Mouse (Mus musculus): ENCODE data around the gene Pdik1l. TPM values are rescaled to one million over a fixed set of nuclear protein-coding genes. Genes with fewer than 3 reads are reported as not detected.
A peak's percentile ranks its signal among the peaks of the same experiment; 100 is the strongest.
"Not testable (repeated sequence)": the region's sequence is repeated elsewhere in the genome, so short reads cannot be mapped to it uniquely, and the experiment has no call there.

Gene Pdik1l
- polyA plus RNA-seq, 1 experiment = 7.5 TPM

DNA sequence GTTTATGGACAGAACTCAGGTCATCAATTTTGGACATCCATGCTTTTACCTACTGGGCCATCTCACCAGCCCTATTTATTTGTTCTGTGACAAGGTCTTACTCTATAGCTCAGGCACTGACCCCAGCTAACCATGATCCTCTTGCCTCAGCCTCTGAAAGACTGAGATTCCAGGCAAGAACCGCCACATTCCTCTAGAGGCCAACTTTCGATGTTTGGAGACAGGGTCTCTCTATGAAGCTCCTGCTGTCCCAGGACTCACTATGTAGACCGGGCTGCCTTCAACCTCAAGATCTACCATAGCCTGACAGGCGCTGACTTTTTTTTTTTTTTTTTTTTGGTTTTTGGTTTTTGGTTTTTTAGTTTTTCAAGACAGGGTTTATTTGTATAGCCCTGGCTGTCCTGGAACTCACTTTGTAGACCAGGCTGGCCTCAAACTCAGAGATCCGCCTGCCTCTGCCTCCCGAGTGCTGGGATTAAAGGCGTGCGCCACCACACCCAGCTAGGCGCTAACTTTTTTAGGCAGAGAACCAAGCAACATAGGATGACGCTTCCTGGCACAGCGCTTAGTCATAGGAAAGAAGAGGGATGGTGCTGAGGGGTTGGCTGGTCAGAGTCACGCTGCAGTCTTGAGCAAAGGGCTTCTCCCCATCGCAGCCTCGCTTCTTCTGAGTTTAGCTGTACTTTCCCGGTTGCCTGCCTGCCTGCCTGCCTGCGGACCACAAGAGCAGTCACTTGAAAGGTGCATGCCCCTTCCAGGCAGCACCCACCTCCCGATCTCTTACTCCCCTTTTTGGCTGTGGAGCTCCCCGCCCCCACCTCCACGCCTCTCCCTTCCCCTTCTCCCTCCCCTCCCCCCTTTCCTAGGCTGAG lies 11.2 kb upstream of the Pdik1l start:
- no peak for DNase-seq (ENCODE audit: low spot score)

DNA sequence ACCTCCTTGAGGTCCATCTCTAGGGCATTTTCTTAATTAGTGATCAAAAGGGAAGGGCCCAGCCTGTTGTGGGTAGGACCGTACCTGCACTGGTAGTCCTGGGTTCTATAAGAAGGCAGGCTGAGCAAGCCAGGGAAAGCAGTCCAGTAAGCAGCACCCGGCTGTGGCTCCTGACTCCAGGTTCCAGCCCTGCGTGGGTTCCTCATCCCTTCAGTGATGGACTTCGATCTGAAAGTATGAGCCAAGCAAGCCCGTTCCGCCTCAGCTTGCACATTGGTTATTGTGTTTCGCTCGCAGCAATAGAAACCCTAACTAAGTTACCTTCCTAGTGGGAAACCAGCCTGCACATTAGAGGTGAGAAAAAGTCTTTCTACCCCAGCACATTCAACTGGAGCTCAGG lies 9.7 kb upstream of the Pdik1l start:
- no peak for DNase-seq (ENCODE audit: low spot score)

DNA sequence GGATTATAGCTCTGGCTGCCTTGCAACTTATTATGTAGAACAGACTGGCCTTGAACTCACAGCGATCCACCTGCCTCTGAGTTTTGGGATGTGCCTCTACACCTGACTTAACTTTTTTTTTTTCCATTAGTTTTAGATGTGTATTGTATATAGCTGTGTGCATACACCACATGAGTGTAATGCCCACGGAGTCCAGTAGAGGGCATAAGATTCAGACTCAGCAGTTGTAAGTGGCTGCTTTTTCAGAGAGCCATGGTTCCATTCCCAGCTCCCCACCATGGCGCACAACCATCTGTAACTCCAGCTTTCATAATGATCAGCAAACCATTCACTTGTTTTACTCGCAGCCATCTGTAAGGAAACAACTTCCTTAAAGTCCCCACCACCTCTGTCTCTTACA lies 8.8 kb upstream of the Pdik1l start:
- no peak for DNase-seq (ENCODE audit: low spot score)

DNA sequence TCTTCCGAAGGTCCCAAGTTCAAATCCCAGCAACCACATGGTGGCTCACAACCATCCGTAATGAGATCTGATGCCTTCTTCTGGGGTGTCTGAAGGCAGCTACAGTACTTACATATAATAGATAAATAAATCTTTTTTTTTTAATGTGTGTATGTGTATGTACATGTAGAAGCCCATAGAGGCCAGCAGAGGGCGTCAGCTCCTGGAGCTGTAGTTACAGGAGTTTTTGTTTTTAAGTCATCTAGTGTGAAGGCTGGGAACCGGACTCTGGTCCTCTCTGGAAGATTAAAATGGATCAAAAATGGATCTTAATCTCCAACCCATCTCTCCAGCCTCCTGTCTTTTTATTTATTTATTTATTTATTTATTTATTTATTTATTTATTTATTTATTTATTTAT lies 8.4 kb upstream of the Pdik1l start:
- not testable (repeated sequence) for DNase-seq (ENCODE audit: low spot score)

DNA sequence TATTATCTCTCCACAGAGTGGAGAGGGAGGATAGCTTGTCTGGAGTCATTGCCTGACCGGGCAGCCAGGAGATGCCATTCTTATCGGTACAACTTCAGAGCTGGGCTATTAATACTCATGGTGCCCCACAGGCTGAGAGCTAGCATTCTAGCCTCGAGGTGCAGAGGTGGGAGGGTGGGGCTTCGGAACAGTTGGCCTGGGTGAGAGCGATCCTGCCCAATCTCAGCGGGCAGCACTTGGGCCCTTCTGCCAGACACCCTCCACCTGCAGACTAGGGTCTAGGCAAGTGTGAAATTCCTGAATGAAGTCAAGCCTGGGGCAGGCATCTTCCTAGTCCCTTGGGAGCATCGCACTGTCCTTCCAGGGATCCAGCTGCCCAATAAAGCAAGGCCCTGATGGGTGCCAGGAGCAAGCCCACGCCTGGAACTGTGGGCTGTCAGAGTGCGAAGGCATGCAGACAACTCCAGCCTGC lies 6.0 kb upstream of the Pdik1l start:
- DNase-seq (ENCODE audit: low spot score) = no peak

DNA sequence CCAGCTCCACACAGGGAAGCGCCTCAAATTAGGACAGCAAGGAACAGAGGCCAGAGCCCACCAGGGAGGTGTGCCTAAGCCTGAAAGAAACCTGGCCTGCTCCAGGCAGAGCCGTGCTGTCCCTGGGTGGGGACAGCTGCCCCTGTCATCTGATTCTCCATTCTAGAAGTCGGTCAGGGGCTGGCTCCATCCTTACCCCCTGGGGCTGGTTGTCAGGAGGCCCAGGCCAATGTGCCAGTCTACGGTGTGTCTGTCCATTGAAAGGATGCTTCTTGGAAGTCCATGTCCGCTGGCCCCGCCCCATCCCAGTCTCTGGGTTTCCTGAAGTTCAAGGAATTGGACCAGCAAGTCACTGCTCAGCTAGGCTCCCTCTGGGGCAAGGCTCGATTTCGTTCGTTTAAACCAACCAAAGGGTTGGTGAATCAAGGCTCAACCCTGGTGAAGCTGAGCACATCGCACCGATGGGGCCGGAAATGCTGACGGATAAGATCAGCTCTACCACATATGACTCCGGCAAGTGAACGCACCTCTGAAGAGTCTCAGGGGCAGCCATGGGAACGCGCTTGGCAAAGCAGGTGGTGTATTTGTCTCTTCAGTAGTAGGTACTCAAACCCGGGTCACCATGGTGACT lies 5.5 kb upstream of the Pdik1l start:
- DNase-seq (ENCODE audit: low spot score) = no peak

DNA sequence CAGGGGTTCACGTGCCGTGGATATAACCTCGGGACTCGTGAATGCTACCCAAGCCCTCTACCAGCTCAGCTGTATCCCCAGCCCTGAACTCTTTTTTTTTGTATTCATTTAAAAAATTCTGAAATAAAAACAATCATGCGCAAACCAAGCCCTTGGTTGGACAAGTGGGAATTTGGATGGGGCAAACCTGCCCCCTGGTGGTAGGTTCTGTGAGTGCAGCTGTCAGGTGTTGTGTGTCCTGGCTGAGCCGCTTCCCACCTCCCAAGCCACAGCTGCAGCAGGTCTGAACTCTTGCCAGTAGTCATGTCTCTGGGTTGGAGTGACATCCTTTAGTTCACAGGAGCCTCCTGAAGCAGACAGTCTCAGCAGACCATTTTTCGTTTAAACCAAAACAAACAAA lies 4.4 kb upstream of the Pdik1l start:
- DNase-seq (ENCODE audit: low spot score) = peak; percentile 62

DNA sequence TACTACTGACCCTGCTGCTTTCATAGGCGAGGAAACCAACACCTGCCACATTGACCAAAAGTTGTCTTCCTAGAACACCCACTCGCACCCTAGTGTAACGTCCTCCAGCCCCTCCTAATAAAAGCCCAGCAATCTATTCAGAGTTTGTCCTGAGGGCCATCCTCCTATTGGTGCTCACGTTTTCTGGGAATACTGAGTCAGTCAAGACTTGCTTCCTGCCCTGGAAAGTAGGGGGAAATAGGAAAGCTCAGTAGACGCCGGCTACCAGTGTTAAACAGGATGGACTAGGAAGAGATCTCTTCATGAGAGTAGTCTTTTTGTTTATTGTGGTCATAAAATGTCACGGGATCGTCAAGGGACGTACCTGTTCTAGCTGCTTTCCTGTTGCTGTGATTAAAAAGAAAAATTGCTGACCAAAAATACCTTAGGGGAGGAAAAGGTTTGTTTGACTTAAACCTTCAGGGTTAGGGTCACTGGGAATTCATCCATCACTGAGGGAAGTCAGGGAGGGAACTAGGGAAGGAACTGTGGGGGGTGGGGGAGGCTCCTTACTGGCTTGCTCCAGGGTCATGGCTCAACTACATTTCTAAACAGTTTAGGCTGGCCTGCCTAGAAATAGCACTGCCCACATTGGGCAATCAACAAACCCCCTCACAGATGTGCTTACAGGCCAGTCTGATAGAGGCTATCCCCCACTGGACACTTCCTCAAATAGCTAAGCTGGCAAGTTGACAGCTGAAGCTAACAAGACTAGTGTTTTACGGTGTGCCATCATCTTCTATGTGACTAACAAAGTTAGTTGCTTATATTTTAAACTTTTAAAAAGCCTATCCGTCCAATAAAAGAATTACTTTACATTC lies 932 bp upstream of the Pdik1l start:
- no peak for DNase-seq (ENCODE audit: low spot score)

DNA sequence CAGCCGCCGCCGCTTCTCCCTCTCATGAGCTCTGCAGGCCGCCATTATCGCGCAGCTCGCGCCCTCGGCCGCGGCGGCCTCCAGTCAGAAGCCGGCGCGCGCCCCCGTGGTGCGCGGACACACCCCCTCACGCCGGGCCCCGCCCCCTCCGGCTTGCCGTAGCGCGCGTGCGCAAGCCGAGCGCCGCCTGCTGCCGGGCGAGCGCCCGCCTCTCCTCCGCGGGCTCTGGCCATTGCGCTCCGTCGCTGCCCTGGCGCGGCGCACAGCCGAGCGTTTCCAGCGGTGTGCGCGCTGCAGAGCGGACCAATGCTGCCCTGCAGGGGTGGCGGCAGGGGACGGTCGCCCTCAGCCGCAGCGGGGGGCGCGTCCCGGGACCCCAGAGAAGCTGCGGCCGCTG lies 529 bp downstream of the Pdik1l start:
- DNase-seq (ENCODE audit: low spot score) = peak; percentile 98

DNA sequence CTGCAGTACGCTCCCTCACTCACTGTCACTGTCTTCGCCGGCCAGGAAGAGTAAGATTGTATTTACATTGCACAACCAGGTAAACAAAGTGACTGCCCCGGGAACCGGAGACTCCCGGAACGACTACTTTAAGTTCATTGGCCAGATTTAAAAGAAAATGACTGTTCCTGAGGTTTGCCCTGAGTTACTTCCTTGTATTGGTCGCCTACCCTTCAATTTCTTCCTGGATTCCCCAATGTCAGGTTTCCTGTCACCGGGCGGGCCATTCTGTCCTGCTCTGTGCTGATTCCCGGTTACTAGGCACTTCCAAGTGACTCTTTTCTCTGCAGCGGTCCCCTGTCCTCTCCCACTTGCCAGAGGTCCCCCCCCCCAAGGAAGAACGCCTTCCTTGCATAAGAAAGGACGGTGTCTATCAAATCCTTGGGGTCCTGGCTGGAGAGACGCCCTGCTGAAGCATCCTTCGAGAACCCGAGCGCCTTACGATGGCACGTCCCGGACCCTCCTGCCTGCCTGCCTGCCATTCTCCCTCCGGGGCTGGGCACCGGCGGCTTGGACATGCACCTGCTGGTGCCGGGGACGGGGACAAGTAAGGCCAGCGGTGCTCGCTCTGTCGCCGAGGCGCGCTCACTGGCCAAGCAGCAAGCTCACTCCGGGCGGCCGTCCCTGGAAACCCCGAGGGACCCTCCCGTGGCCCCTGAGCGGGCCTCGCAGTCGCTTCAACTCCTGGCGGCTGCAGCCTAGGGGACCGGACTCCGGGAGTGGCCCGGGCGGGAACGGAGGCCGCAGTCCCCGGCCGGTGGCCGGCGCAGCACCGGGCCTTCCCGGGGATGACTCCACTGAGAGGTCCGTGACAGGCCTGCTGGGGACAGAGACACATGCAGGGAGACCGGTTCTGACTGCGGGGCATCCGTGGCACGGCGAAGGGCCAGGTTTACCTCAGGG lies 1.2 kb downstream of the Pdik1l start:
- no peak for DNase-seq (ENCODE audit: low spot score)

DNA sequence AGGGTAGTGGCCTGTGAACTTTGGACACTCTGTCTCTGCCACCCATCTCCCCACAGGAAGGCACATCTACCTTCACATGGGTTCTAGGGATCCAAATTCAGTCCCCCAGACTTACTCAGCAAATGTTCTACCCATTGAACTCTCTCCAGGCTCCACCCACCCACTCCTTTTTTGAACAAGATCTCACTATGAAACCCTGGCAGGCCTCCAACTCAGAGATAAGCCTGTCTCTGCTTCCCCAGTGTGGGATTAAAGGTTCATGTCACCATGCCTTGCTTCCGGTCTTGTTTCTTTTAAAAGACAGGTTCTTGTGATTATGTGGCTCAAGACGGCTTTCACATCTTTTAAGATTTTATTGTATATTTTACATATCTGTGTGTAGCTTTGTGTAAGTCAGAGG lies 2.8 kb downstream of the Pdik1l start:
- DNase-seq (ENCODE audit: low spot score) = no peak

DNA sequence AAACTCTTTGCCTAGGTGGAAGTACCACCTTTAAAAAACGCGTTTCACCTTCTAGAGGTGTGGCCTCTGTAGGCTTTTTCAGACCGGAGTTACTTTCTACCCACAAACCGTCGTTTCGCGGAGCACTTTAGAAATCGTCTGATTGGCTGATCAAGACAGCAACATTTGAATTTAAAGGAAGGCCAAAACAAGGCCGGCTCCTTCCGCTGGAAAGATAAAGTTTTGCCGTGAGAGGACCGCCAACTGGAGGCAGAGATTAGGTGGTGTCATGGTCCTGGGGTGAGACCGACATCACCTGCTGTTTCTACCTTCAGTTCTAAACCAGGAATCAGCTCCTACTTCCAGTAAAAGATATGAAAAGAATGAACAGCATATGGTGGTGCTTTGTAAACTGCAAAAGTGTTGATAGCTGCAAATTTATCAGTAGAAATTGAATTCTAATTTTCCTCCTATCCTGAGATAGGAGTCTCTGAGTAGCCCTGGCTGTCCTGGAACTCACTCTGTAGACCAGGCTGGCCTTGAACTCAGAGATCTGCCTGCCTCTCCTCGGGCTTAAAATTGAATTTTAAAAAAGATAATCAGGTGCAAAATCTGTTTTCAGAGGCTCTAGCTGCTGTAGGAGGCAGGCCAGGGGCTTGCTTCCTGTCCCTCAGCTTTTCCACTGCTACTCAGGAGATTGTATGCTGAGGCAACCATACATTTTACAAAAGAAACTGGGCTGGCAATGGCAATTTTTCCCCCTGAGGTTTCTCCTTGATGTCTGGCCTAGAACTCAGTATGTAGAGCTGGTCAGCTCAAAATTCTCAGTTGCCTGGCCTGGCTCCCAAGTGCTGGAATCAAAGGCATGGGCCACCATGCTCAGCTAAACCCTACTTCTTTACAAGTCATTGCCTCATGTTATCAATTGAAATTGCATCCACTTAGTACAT lies 14.0 kb downstream of the Pdik1l start:
- no peak for DNase-seq (ENCODE audit: low spot score)

DNA sequence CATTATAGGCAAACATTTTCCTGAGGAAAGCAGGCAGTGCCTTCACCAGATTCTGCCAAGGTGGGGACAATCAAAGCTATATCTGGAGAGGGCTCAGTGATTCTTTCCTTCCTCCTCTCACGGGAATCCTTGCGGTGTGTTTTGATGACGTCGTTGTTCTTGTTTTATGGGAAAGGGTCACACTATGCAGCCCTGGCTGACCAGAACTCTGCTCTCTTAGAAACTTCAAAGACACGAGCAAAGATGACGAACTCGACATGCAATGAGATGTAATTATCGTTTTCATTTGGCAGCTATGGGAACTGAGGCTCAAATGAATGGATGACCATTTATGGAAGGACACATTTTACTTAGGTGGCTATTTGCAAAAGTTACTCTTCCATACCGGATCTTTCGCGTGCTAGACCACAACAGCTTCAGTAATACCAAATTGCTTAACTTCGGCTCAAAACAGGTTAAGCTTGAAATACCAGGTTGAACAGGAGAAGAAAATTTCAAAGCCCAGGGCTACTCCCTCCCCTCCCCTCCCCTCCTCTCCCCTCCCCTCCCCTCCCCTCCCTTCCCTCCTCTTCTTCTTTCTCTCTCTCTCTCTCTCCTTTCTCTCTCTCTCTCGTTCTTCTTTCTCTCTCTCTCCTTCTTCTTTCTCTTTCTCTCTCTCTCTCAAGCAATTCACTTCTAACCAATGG lies 14.8 kb downstream of the Pdik1l start:
- DNase-seq (ENCODE audit: low spot score) = no peak

DNA sequence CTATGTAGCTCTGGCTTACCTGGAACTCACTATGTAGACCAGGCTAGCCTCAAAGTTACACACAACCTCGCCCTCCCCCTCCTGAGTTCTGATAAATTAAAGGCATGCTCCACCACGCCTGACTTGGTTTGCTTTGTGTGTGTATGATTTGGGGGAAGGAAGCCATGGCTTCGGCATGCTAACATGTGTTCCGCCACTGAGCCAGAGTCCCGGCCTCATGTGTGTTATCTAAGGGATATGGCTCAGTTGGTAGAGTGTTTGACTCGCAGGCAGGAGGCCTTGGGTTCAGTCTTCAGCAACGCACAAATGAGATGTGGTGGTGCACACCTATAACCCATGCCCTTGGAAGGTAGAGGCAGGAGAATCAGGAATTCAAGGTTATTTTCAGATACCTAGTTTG lies 15.7 kb downstream of the Pdik1l start:
- DNase-seq (ENCODE audit: low spot score) = no peak

DNA sequence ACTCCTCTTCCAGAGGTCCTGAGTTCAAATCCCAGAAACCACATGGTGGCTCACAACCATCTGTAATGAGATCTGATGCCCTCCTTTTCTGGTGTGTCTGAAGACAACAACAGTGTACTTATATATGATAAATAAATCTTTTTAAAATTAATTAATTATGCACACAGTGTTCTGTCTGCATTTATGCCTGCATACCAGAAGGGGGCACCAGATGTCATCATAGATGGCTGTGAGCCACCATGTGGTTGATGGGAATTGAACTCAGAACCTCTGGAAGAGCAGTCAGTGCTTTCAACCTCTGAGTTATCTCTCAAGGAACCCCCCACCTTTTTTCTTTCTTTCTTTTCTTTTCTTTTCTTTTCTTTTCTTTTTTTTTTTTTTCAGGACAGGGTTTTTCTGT lies 18.1 kb downstream of the Pdik1l start:
- not testable (repeated sequence) for DNase-seq (ENCODE audit: low spot score)

DNA sequence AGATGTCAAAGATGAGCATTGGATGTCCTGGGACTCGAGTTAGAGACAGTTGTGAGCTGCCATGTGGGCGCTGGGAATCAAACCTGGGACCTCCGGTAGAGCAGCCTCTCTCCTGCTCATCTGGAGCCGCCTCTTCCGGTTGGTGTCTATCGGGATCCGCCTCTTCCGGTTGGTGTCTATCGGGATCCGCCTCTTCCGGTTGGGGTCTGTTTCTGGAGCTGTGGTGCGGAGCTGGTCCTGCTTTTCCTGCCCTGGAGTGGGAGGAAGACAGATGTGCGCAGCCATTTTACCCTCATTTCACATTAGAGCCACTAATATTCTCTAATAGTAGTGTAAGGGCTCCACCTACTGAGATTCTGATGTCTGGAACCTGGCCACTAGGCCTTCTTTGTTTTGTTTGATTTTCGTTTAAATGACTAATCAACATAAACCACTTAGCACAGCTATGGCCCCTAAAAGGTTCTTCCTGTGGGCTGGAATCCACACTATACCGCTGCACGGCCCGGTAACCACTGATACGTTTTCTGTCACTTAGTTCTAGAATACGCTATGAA lies 19.5 kb downstream of the Pdik1l start:
- DNase-seq (ENCODE audit: low spot score) = no peak

DNA sequence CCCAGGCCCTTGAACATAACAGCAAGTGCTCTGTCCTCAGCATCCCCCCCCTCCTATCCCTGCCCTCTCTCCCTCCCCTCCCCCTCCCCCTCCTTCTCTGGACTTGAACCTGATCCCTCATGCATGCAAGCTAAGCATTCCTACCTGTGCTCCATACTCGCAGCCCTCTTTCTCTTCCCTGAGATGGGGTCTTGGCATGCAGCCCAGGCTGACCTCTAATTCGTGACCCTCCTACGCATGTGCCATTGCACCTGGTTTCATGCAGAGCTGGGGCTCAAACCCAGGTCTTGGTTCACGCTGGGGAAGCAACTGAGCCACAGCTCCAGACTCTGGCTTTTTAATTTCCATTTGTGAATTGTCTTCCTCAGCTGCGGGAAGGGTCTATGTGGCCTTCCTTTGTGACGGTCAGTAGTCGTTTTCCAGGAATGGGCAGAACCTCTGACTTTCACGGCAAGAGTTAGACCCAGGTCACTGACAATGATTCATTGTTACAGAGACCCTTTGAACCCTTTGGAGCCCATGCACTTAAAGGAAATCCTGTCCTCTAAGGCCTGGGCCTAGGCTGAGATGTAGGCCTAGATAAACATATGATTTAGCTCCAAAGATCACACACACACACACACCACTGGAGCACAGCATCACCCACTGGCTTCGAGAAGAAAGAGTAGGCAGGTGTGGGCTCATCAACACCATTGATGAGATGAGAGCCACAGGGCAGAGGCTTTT lies 21.7 kb downstream of the Pdik1l start:
- DNase-seq (ENCODE audit: low spot score) = no peak

DNA sequence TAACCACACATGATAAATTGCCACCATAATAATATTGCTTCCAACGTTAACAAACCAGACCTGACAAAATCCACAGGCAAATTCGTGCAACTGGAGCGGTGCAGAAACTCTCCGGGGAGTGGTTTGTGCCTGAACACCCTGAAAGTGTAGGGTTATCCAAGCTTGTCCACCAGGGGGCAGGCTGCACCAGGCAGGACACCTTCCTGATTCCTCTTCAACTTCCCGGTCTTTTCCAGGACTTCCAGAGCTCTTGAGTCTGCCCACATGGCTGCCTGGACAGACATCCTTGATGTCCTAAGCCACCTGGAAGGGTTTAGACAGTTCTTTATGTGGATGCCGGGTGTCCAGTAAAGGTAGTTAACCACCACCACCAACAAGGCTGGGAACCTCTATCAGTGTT lies 24.5 kb downstream of the Pdik1l start:
- DNase-seq (ENCODE audit: low spot score) = peak; percentile 51

DNA sequence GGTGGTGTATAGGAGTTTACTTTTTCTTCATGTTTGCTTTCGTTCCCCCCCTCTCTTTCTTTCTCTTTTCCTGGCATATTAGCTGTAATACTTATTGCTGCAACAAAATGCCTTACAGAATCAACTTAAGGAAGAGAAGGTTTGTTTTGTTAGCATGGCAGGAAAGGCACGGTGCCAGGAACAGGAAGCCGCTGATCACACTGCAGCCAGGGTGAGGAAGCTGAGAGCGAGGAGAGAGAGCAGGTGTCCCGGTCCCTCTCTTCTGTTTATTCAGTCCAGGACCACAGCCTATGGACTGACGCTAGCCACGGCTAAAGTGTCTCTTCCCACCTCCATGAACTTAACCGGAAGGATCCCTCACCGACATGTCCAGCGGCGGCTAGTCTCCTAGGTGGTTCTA lies 29.3 kb downstream of the Pdik1l start:
- DNase-seq (ENCODE audit: low spot score) = no peak

Data from urinary bladder, adult 2 months (tissue).